Mouse (Mus musculus): ENCODE measurements at regions not wholly inside any gene's neighbourhood (a gene's known extent, or its start where the extent isn't known, plus 50 kb on each side); places are given as distances from the start of the nearest gene placed in this dataset.

- no peak for DNase-seq (ENCODE audit: low spot score)
Measured at GRCm38 (mm10) chr1:77048720-77049406, 466.0 kb downstream of the Epha4 start.

GRCm38 (mm10) chr1:77051239-77051638 lies 463.6 kb downstream of the Epha4 start:
- DNase-seq (ENCODE audit: low spot score), result no peak

- DNase-seq (ENCODE audit: low spot score), result no peak
Measured at GRCm38 (mm10) chr1:77053837-77054540, 460.9 kb downstream of the Epha4 start.

GRCm38 (mm10) chr1:77062468-77062867 lies 452.4 kb downstream of the Epha4 start:
- DNase-seq (ENCODE audit: low spot score), result no peak

- no peak for DNase-seq (ENCODE audit: low spot score)
Measured at GRCm38 (mm10) chr1:77073071-77073470, 441.8 kb downstream of the Epha4 start.

GRCm38 (mm10) chr1:77074926-77075885 lies 439.7 kb downstream of the Epha4 start:
- DNase-seq (ENCODE audit: low spot score), result no peak

GRCm38 (mm10) chr1:77080767-77081166 lies 434.1 kb downstream of the Epha4 start:
- DNase-seq (ENCODE audit: low spot score), result no peak

- no peak for DNase-seq (ENCODE audit: low spot score)
Measured at GRCm38 (mm10) chr1:77081660-77082059, 433.2 kb downstream of the Epha4 start.

GRCm38 (mm10) chr1:77082410-77082809 lies 432.5 kb downstream of the Epha4 start:
- DNase-seq (ENCODE audit: low spot score), result no peak

GRCm38 (mm10) chr1:77093551-77093950 lies 421.3 kb downstream of the Epha4 start:
- no peak for DNase-seq (ENCODE audit: low spot score)

- no peak for DNase-seq (ENCODE audit: low spot score)
Measured at GRCm38 (mm10) chr1:77101726-77102272, 413.1 kb downstream of the Epha4 start.

GRCm38 (mm10) chr1:77102421-77103133 lies 412.3 kb downstream of the Epha4 start:
- DNase-seq (ENCODE audit: low spot score), result peak; percentile 19

GRCm38 (mm10) chr1:77109861-77110785 lies 404.8 kb downstream of the Epha4 start:
- no peak for DNase-seq (ENCODE audit: low spot score)

GRCm38 (mm10) chr1:77128411-77128810 lies 386.5 kb downstream of the Epha4 start:
- no peak for DNase-seq (ENCODE audit: low spot score)

GRCm38 (mm10) chr1:77137663-77138062 lies 377.2 kb downstream of the Epha4 start:
- DNase-seq (ENCODE audit: low spot score), result no peak

- no peak for DNase-seq (ENCODE audit: low spot score)
Measured at GRCm38 (mm10) chr1:77140906-77141305, 374.0 kb downstream of the Epha4 start.

GRCm38 (mm10) chr1:77148052-77148451 lies 366.8 kb downstream of the Epha4 start:
- DNase-seq (ENCODE audit: low spot score), result no peak

- DNase-seq (ENCODE audit: low spot score), result no peak
Measured at GRCm38 (mm10) chr1:77168316-77168715, 346.6 kb downstream of the Epha4 start.

- DNase-seq (ENCODE audit: low spot score), result no peak
Measured at GRCm38 (mm10) chr1:77172463-77172862, 342.4 kb downstream of the Epha4 start.

- DNase-seq (ENCODE audit: low spot score), result no peak
Measured at GRCm38 (mm10) chr1:77174801-77175200, 340.1 kb downstream of the Epha4 start.

Measured in testis, postnatal 14 days (tissue).